Mouse (Mus musculus): ENCODE data around the gene Myo3b. TPM values are rescaled to one million over a fixed set of nuclear protein-coding genes. Genes with fewer than 3 reads are reported as not detected.

The Myo3b gene
- polyA plus RNA-seq (2017; shearing (Covaris generic)): 5.0 TPM

GRCm38 (mm10) chr2:70038752-70039151, at the start of gene Myo3b:
Myo3b (plus strand) TSS chr2:70039126.

Other genes starting within 250 kb of the Myo3b start
- gene Ccdc173, start 249.6 kb upstream of the Myo3b start, polyA plus RNA-seq (2017; shearing (Covaris generic)): 0.27 TPM
- 20.6 TPM for gene Phospho2, start 249.5 kb upstream of the Myo3b start, polyA plus RNA-seq (2017; shearing (Covaris generic))
- not detected for gene Klhl23, start 217.2 kb upstream of the Myo3b start, polyA plus RNA-seq (2017; shearing (Covaris generic))
- gene Ssb, start 177.6 kb upstream of the Myo3b start, polyA plus RNA-seq (2017; shearing (Covaris generic)): 318 TPM
- gene Mettl5, start 153.5 kb upstream of the Myo3b start, polyA plus RNA-seq (2017; shearing (Covaris generic)): 23.1 TPM
- gene Ubr3, start 141.9 kb upstream of the Myo3b start, polyA plus RNA-seq (2017; shearing (Covaris generic)): 24.8 TPM

All from effector memory CD4-positive, alpha-beta T cell, adult 5 months (primary cell).